Mouse (Mus musculus) thymus, postnatal 36 days (tissue): ENCODE results near the gene Dixdc1.

Experiments
- DNase-seq, 2 experiments: peaks; one replicate each; pipeline ENCODE4 v3.0.0; 2022; ENCODE audit warnings: mixed read lengths in 2 of 2

Gene Dixdc1

DNA sequence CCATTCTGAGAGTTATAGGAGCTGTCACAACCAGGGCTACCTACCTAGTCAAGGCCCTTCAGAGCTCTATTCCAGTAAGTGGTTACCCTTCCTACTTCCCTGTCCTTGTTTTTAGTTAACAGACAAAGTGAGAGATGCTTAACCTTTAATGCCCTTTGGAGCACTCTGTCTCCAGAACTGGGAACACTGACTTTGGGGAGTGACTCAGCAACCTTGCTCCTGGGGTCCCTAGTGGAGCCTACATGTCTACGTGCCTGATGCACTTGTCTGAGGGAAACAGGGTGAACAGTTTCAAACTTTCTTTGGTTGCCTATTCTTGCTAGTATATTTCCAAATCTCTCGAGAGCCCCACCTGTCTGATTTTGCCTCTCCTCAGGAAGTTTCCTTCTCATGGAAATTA lies 3.4 kb upstream of the Dixdc1 start:
- no peak for DNase-seq

- DNase-seq, result no peak
Measured at GRCm38 (mm10) chr9:50742261-50742660, 2.9 kb upstream of the Dixdc1 start.

GRCm38 (mm10) chr9:50740867-50741784 lies 1.8 kb upstream of the Dixdc1 start:
- no peak for DNase-seq

DNA sequence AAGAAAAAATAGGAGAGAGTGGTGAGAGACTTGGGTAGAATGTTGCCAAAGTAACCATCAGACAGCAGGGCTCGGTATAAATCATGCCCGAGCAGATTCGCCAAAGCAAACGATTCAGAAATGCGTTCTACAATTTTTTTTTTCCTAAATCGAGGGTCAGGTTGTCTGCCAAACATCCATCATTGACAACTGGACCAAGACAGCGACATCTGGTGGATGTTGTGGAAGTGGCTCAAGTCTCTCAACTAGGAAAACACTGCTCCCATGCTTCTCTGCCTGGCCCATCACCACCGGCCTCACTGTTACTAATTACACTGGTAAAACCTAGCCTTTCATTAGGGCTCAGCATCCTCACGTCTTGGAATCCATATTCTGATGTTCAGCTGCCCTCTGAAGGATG lies 4.3 kb downstream of the Dixdc1 start:
- DNase-seq, result no peak

GRCm38 (mm10) chr9:50732560-50732959 lies 6.8 kb downstream of the Dixdc1 start:
- DNase-seq, result no peak

- no peak for DNase-seq
Measured at GRCm38 (mm10) chr9:50729600-50729999, 9.7 kb downstream of the Dixdc1 start.

DNA sequence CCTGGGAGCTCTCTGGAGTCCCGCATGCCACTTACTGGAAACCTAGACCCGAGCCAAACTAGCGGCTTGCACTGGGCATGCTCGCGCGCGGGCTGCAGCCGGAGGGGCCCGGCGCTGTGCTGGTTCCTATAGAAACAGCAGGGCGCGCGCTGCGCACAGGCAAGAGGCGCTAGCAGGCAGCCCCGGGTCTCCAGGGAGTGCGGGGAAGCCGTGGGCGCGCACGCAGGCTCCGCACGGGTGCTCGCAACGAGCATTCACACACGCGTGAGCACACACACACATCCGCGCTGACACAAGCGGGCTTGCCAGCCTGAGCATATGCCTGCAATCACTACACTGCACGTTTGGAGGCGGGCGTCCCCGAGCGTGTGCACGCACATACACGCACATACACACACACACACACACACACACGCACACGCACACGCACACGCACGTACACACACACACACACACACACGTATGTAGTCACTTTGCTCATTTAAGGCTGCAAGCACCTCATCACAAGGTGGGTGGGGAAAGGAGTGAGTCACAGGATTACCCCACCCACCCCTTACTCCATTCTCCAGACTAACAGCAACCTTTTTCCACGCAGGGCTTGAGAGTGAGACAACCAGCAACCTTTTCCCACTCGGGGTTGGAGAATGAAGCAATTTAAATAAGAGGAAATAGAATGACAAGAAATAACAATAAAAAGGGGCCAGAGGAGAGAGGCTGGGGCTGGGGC lies 11.2 kb downstream of the Dixdc1 start:
- DNase-seq, result peak; percentile 12 to 29

DNA sequence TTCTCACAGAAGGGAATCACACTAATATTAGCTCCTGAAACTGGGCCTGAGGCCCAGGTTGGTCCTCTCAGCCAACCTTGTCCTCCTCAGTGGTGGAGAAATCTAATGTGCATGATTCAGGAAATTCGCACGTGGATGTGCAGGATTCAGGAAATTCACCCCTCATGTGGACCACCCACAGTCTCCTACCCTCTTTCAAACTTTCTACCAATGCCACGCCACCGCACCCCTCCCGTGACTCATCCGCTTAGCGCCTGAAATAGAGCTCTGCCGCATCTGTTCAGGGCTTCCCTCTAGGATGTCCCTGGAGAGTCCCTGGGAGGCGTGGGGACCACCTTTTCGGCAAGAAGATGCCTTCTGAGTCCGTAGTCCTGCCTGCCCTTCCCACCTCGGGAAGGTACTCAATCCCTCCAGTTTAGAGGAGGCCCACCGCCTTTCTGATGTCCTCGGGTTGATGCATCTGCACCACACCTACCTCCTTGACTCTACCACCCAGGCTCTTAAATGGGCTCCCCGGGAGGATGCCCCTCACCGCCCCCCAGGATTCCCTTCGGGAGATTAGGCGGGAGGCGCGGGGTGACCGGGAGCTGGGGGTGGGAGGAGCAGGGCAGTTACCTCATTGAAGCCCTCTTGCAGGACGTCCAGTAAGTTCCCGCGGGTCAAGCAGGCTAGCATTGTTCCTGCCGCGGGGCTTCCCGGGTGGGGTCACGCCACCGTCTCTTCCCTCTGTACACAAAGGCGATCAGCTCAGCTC lies 12.0 kb downstream of the Dixdc1 start:
- DNase-seq, result no peak

GRCm38 (mm10) chr9:50725921-50726590 lies 13.3 kb downstream of the Dixdc1 start:
- DNase-seq, result no peak

DNA sequence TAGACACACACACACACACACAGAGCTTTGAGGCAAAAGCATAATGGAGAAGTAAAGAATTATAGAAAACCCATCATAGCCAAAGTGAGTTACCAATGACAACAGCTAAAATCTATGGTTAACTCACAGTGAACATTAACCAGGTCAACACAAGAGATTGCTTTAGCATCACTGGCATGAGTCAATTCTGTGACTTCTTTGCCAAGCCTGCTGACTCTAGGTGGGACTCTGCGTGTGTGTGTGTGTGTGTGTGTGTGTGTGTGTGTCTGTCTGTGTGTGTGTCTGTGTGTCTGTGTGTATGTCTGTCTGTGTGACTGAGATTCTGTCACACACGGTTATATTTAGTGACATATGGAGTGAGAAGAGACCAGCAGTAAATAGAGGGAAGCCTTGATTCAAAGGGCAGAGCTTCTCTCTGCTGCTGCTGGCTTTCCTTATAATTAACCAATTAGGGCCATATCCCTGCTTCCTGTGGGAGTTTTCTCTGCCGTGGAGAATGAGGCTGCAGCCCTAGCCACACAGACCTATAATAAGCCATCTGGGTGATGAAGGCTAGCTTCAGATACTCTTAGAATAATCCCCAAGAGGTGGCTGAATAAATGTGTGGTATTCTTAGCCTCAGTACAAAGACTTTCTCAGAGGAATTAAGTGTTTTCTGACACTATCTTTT lies 14.5 kb downstream of the Dixdc1 start:
- DNase-seq, result no peak

DNA sequence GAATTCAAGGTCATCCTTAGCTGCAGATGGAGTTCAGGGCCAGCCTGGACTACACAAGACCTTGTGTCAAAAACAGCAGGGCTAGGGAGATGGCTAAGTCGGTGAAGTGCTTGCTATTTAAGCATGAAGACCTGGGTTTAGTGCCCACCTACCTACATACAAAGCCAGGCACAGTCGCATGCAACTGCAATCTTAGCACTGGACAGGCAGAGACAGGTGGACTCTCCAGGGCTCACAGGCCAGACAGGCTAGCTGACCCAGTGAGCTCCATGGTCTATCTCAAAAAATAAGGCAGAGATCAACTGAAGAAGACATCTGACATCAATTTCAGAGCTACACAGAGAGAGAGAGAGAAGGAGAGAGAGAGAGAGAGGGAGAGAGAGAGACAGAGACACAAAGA lies 15.2 kb downstream of the Dixdc1 start:
- DNase-seq, result no peak

DNA sequence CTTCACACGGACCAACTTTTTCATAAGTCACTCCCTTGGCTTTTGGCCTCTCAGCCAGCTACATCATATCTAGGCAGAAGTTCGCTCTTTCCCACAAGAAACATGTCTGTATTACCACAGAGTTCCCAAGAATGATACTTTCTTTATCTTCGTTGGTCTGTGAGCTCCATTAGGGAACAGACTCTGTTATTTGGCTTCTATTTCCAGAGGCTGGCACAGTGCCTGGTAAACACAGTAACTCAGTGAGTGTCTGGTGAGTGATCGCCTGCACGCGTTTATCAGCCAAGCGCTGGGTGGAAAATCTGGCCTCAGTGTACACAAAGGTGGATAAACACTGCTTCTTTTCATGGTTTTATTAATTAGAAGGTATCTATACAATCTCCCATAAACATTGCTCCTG lies 15.9 kb downstream of the Dixdc1 start:
- no peak for DNase-seq

GRCm38 (mm10) chr9:50722451-50722911 lies 16.8 kb downstream of the Dixdc1 start:
- no peak for DNase-seq

DNA sequence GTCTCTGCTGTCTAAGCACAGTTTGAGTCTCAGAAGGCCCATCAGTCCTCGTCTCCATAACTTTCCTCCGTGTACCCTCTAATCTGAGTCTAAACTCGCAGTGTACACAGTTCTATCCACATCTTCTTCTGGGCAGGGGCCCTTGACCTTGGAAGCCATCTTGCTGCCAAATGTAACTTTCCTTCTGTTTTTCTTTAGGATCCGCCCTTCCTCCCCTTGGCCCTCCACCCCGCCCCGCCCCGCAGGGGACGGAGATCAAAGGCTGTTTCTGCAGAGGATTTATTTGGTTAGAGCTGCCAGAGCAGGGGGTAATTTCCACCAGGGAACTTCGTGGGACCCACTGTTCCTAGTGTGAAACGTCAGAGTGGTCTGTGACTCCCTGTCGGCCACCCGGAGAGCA lies 18.3 kb downstream of the Dixdc1 start:
- no peak for DNase-seq

GRCm38 (mm10) chr9:50718878-50719277 lies 20.4 kb downstream of the Dixdc1 start:
- no peak for DNase-seq

DNA sequence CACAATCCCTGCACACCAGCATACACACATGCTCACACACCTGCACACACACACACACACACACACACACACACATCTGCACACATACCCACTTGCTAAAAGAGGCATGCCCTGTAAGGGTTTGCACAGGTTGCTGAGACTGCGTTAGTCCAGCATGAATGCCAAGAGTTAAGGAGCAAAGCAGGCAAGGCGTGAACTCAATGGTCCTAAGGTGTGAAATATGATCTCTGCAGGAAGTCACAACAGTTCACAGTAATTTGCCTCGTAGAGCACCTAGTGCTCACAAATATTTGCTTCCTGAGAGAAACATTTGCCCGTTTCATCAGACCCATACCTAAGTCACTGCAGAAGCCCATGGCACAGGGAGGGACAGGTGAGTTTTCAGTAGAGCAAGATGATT lies 25.1 kb downstream of the Dixdc1 start:
- no peak for DNase-seq

GRCm38 (mm10) chr9:50711337-50711736 lies 28.0 kb downstream of the Dixdc1 start:
- DNase-seq, result no peak

- DNase-seq, result peak in 1 of 2 experiments; percentile 17
Measured at GRCm38 (mm10) chr9:50709108-50709507, 30.2 kb downstream of the Dixdc1 start.

GRCm38 (mm10) chr9:50704907-50705306 lies 34.4 kb downstream of the Dixdc1 start:
- no peak for DNase-seq

- no peak for DNase-seq
Measured at GRCm38 (mm10) chr9:50700921-50701691, 38.2 kb downstream of the Dixdc1 start.
